Comparison of ENCODE assay signal across 8 mouse cellular contexts in genomic region chr7:144937899-144938517, GRCm38 (mm10). TPM values are rescaled to one million over a fixed set of nuclear protein-coding genes. Genes with fewer than 3 reads are reported as not detected.
DNase-seq lines count a peak whose midpoint lies in the region; ATAC-seq and TF ChIP-seq lines count a peak whose summit lies in the region.

No protein-coding gene starts in this region.

- peaks cover 43% of the 10 kb centered on the region for H3K36me3 ChIP-seq in heart, embryonic 13.5 days
- peaks cover 43% of the 10 kb centered on the region for H3K36me3 ChIP-seq in limb, embryonic 13.5 days
- H3K36me3 ChIP-seq in myocyte (ENCODE audit: control insufficient read depth, insufficient read depth) = no peaks in the 10 kb centered on the region

- no peak for ATAC-seq in heart, embryonic 13.5 days (ENCODE audit: extremely low read depth, insufficient number of reproducible peaks, low FRiP score, low TSS enrichment)
- ATAC-seq in limb, embryonic 13.5 days (ENCODE audit: low FRiP score, low read depth) = no peak

- no peak for TF ChIP-seq POLR2A in myocyte (IDR thresholded peaks at IDR 0.05; ENCODE audit: insufficient read length, low read depth)

- under 1% methylated on average over 39 of the region's 39 CpGs for WGBS in heart, embryonic 13.5 days
- WGBS in limb, embryonic 13.5 days = 2% methylated on average over 39 of the region's 39 CpGs

- 0 out of 2 replicates have a peak, but pooled peaks cover 3% of the 10 kb centered on the region for H3K27me3 ChIP-seq in heart, embryonic 13.5 days (replicated peaks)
- no peaks in the 10 kb centered on the region for H3K27me3 ChIP-seq in limb, embryonic 13.5 days
- no peaks in the 10 kb centered on the region for H3K27me3 ChIP-seq in myocyte (ENCODE audit: control insufficient read depth, insufficient read depth, insufficient read length)

- peak overlapping the region; percentile 21 for H3ac ChIP-seq in myocyte (ENCODE audit: control insufficient read depth, insufficient read length)

- peaks cover 47% of the 10 kb centered on the region for H3K4me1 ChIP-seq in heart, embryonic 13.5 days
- H3K4me1 ChIP-seq in limb, embryonic 13.5 days = peaks cover 49% of the 10 kb centered on the region

- peak overlapping the region; percentile 89 for H3K9ac ChIP-seq in heart, embryonic 13.5 days
- H3K9ac ChIP-seq in limb, embryonic 13.5 days = peak overlapping the region; percentile 92

- H3K4me2 ChIP-seq in heart, embryonic 13.5 days = peak overlapping the region; percentile 97
- peak overlapping the region; percentile 96 for H3K4me2 ChIP-seq in limb, embryonic 13.5 days (replicated peaks)
- H3K4me2 ChIP-seq in myocyte (ENCODE audit: low read depth) = peak overlapping the region; percentile 94

- H3K27ac ChIP-seq in heart, embryonic 13.5 days (replicated peaks) = peak overlapping the region; percentile 97
- H3K27ac ChIP-seq in limb, embryonic 13.5 days = peak overlapping the region; percentile 96

- H3K79me2 ChIP-seq in myocyte (ENCODE audit: control insufficient read depth, insufficient read depth) = peaks cover 26% of the 10 kb centered on the region

- no peaks in the 10 kb centered on the region for H3K9me3 ChIP-seq in heart, embryonic 13.5 days
- H3K9me3 ChIP-seq in limb, embryonic 13.5 days = no peaks in the 10 kb centered on the region

- peak; percentile 41 for DNase-seq in gastrocnemius, postnatal 10 days
- DNase-seq in gastrocnemius, adult 8-10 months (ENCODE audit: low spot score in 2 of 2) = no peak
- peak; percentile 20 for DNase-seq in adrenal gland, postnatal 14 days
- DNase-seq in urinary bladder, adult 18-20 months (ENCODE audit: low spot score in 2 of 2) = no peak
- no peak for DNase-seq in spleen, adult 18-20 months

- H3K4me3 ChIP-seq in heart, embryonic 13.5 days = peak overlapping the region; percentile 85
- H3K4me3 ChIP-seq in limb, embryonic 13.5 days = peak overlapping the region; percentile 75
- H3K4me3 ChIP-seq in myocyte = peak overlapping the region; percentile 71

TF ChIP-seq in myocyte, 11 proteins besides CTCF, POLR2A, EP300 and RAD21:
- no peak for TF ChIP-seq MYOG (IDR thresholded peaks at IDR 0.05; ENCODE audit: control insufficient read depth in 1 of 3, insufficient read depth in 1 of 3, insufficient read length in 2 of 3, low read depth in 2 of 3)
- TF ChIP-seq REST (IDR thresholded peaks at IDR 0.05; ENCODE audit: insufficient read depth, insufficient read length) = no peak
- TF ChIP-seq SRF (IDR thresholded peaks at IDR 0.05; ENCODE audit: control insufficient read depth, insufficient read length, low read depth) = no peak
- no peak for TF ChIP-seq CEBPB (IDR thresholded peaks at IDR 0.05; ENCODE audit: insufficient read depth, poor library complexity, severe bottlenecking)
- TF ChIP-seq MYOD1 (IDR thresholded peaks at IDR 0.05; ENCODE audit: control insufficient read depth in 1 of 3, insufficient read length in 2 of 3, low read depth in 2 of 3) = no peak
- no peak for TF ChIP-seq USF1 (IDR thresholded peaks at IDR 0.05; ENCODE audit: low read depth)
- TF ChIP-seq E2F4 (IDR thresholded peaks at IDR 0.05; ENCODE audit: insufficient read depth) = no peak
- TF ChIP-seq TCF12 (IDR thresholded peaks at IDR 0.05; ENCODE audit: insufficient read depth, poor library complexity, severe bottlenecking) = no peak
- TF ChIP-seq TCF3 (IDR thresholded peaks at IDR 0.05; ENCODE audit: insufficient read length, low read depth) = no peak
- TF ChIP-seq POLR2AphosphoS2 (IDR thresholded peaks at IDR 0.05; ENCODE audit: insufficient read length, low read depth) = no peak
- TF ChIP-seq MAX (IDR thresholded peaks at IDR 0.05; ENCODE audit: low read depth) = no peak

RNA-seq across cellular contexts. Expression of gene Ccnd1, which starts 1.7 kb away (rescaled TPM):
- total RNA-seq in gastrocnemius, postnatal 10 days (2021) = 10 to 100 TPM; 34.7 to 51.6 TPM
- total RNA-seq in gastrocnemius, adult 8-10 months (2022) = 1 to 10 TPM; 2.3 to 6.9 (median 4.0) TPM
- total RNA-seq in adrenal gland, postnatal 14 days (2021) = 95.5 and 104 TPM in 2 replicates
- polyA plus RNA-seq in heart, embryonic 13.5 days (2015; fragmentation: Nextera tagmentation; extraction: Ambion mirVana) = 52.6 and 67.5 TPM in 2 replicates
- 167 and 169 TPM in 2 replicates for polyA plus RNA-seq in limb, embryonic 13.5 days (2015; fragmentation: Nextera tagmentation; extraction: Ambion mirVana)
- polyA plus RNA-seq in myocyte (2012; fragmentation: generic; extraction: Trizol) = 36.6 TPM

RNA-seq across cellular contexts. Expression of gene LTO1, which starts 23.1 kb away (rescaled TPM):
- 10 to 100 TPM; 12.1 to 12.9 TPM for total RNA-seq in gastrocnemius, postnatal 10 days (2021)
- 1 to 10 TPM; 7.8 to 8.9 (median 8.7) TPM for total RNA-seq in gastrocnemius, adult 8-10 months (2022)
- 24.1 and 33.2 TPM in 2 replicates for total RNA-seq in adrenal gland, postnatal 14 days (2021)
- polyA plus RNA-seq in heart, embryonic 13.5 days (2015; fragmentation: Nextera tagmentation; extraction: Ambion mirVana) = 19.7 and 21.3 TPM in 2 replicates
- polyA plus RNA-seq in limb, embryonic 13.5 days (2015; fragmentation: Nextera tagmentation; extraction: Ambion mirVana) = 27.5 and 32.9 TPM in 2 replicates
- polyA plus RNA-seq in myocyte (2012; fragmentation: generic; extraction: Trizol) = 15.4 TPM

RNA-seq across cellular contexts. Expression of gene Fgf15, which starts 41.7 kb away (rescaled TPM):
- not detected for total RNA-seq in gastrocnemius, postnatal 10 days (2021)
- total RNA-seq in gastrocnemius, adult 8-10 months (2022) = not detected
- total RNA-seq in adrenal gland, postnatal 14 days (2021) = not detected in 2 replicates
- 0.11 TPM in 1 of 2 replicates, not detected in the other for polyA plus RNA-seq in heart, embryonic 13.5 days (2015; fragmentation: Nextera tagmentation; extraction: Ambion mirVana)
- 0.22 and 0.31 TPM in 2 replicates for polyA plus RNA-seq in limb, embryonic 13.5 days (2015; fragmentation: Nextera tagmentation; extraction: Ambion mirVana)
- polyA plus RNA-seq in myocyte (2012; fragmentation: generic; extraction: Trizol) = not detected

Comparison
In these comparisons a context has a peak if more than half of its experiments do, and no peak if none do; other contexts are left out.
1. DNase-seq: peak in gastrocnemius, postnatal 10 days (single experiment) and adrenal gland, postnatal 14 days (single experiment); none in gastrocnemius, adult 8-10 months (0 of 2), urinary bladder, adult 18-20 months (0 of 2) and spleen, adult 18-20 months (0 of 2).
2. RNA of gene Ccnd1, which starts 1.7 kb away (total RNA-seq): 95.5 to 104 TPM in adrenal gland, postnatal 14 days and 34.7 to 51.6 TPM in gastrocnemius, postnatal 10 days; 2.3 to 6.9 TPM in gastrocnemius, adult 8-10 months; every median in the first group is over 4 times any median in the second.
3. Peak in every context shown above with its lines, with median percentiles within 50 percentile points of each other: H3K4me2 ChIP-seq and H3K4me3 ChIP-seq.